Mouse (Mus musculus): Measurements from ENCODE around the gene Fam25c.

- no peak for TF ChIP-seq CTCF (IDR thresholded peaks at IDR 0.05; ENCODE audit: low read depth)
- TF ChIP-seq EP300 (IDR thresholded peaks at IDR 0.05; ENCODE audit: low read depth), result no peak
Observed at GRCm38 (mm10) chr14:34314796-34315195, 40.4 kb downstream of the Fam25c start.

Data from liver, embryonic 14.5 days (tissue).